Mouse (Mus musculus) lung, adult 2 months (tissue): ENCODE results near the gene Rasgef1a. TPM values are rescaled to one million over a fixed set of nuclear protein-coding genes. Genes with fewer than 3 reads are reported as not detected.
A peak's percentile ranks its signal among the peaks of the same experiment; 100 is the strongest.

Experiments
- DNase-seq: peaks from one replicate; pipeline ENCODE4 v3.0.0; 2022
- H3K4me1 ChIP-seq: fragments of 200-500 bp; 2 replicates; pipeline ENCODE4 v1.6.1; 2011; ENCODE audit warnings: low read length; ENCODE audit not compliant: control insufficient read depth, insufficient read depth
- H3K4me3 ChIP-seq: fragments of 200-500 bp; replicated peaks from 2 replicates; pipeline ENCODE3; 2011; ENCODE audit warnings: low read depth, mild to moderate bottlenecking, control low read depth, low read length; ENCODE audit errors: extremely low read depth
- CTCF ChIP-seq: fragments of 200-500 bp; IDR thresholded peaks from 2 replicates; pipeline ENCODE4 v1.5.1; 2011; ENCODE audit warnings: mild to moderate bottlenecking, low read length, control low read depth; ENCODE audit not compliant: insufficient read depth
- POLR2A ChIP-seq: fragments of 200-500 bp; IDR thresholded peaks from 2 replicates; pipeline ENCODE4 v1.6.1; 2011; ENCODE audit warnings: low read depth, mild to moderate bottlenecking, control low read depth, low read length, borderline replicate concordance; ENCODE audit errors: extremely low read depth
- WGBS: fragments of 180-500 bp; shearing (Covaris S2); methylation state at CpG from one replicate; pipeline ENCODE4 v1.1.7; 2018; 5-methylcytosine and 5-hydroxymethylcytosine counted together
- polyA plus RNA-seq: library from polyadenylated mRNA; depleted of rRNA; stranded (reverse); fragments of >200 nt; gene quantifications from 2 replicates; pipeline ENCODE4 v1.2.3, GENCODE M21; 2012

Rasgef1a gene
- polyA plus RNA-seq, 1 experiment, result 57.1 TPM

DNA sequence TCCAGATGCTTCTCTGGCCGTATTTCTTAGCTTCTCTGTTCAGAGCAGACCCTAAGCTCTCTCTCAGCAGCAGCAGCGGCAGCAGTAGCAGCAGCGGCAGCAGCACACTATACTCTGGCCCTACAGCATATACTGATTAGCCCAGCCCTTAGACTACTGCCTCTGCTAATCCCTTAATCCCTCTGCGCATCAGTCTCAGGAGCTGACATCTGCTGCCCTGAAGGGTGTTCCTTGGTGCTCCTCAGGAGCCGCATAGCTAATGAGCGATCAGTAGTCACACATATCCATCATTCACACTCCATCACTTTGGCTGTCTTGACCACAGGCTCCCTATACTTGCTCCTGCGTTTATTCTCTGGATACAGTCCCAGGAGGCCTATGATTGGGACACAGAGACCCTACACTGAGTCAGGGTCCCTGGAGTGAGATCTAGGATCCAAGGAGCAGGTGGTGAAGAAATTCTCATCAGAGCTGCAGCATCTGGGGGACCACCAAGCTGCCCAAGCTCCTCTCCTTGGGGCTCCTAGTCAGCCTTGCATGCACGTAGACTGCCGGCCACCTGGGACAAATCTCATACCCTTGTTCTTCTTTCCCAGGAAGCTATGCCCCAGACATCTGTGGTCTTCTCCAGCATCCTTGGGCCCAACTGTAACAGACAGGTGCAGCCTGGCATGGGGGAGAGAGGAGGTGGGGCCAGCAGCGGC lies 68.7 kb downstream of the Rasgef1a start:
- 75% methylated on average over 10 of the region's 10 CpGs for WGBS
- H3K4me1 ChIP-seq, result peaks cover 18% of the 10 kb centered on the region
- DNase-seq, result peak; percentile 1
- no peak for TF ChIP-seq CTCF
- TF ChIP-seq POLR2A, result no peak
- no peak overlapping the region for H3K4me3 ChIP-seq

DNA sequence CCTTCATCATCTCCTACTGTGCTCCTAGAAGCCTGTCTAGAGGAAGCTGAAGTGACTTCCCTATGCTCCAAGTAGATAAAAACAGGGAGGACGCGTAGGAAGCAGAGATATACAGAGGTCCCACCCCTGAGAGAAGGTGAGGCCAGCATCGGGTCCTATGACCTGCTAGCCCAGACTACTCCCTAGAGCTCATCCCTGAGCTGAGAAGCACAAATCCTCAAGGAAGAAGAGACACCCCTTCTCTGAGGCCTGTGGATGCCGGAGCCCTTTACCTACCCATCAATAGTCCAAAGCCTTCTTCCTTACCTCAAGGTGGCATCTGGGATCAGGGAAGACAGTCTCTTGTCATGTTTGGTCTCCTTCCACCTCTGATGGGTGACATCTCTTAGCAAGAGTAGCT lies 69.5 kb downstream of the Rasgef1a start:
- Histone ChIP-seq H3K4me3 (no peak overlapping the region), H3K4me1 (peaks cover 18% of the 10 kb centered on the region)
- TF ChIP-seq CTCF, result no peak
- no peak for TF ChIP-seq POLR2A
- WGBS, result 80% methylated on average over 4 of the region's 4 CpGs
- no peak for DNase-seq

DNA sequence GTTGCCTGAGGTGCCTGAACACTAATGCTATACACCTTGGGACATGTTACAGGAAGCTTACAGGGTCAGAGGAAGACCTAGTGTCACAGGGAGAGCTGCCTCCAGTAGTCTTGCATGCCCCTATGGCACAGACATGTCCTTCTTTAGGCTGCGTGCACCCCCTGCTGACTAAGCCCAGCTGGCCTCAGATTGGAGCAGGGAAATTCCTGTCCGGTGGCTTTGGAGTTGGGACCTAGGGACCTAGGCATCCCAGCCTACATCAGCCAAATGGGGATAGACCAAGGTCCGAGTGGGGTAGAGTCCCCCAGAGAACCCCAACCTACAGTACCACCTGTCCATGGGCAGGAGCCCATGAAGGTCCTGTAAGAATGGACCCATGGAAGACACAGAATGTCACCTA lies 71.1 kb downstream of the Rasgef1a start:
- 81% methylated on average over 3 of the region's 3 CpGs for WGBS
- TF ChIP-seq CTCF (no peak), POLR2A (no peak)
- Histone ChIP-seq H3K4me3 (no peak overlapping the region), H3K4me1 (peaks cover 9% of the 10 kb centered on the region)
- DNase-seq, result no peak

DNA sequence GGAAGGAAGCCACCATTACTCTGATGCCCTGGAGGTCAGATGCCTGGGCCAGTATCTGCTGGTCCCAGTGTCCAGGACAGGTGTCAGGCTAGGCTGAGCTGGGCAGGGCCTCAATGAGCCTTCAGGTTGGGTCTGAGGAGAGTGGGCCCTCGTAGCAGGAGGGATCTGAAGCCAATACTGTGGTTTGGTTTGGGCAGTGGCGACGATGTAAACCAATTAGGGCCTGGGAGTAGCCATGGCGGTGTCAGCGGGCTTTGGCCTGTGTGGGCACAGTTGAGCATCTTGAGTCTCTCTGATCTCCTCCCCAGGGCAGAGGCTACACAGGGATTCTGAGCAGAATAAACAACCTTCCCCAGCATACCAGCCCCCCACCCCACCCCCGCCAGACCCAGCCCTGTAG lies 72.4 kb downstream of the Rasgef1a start:
- H3K4me3 ChIP-seq, result no peak overlapping the region
- WGBS, result 64% methylated on average over 6 of the region's 6 CpGs
- TF ChIP-seq CTCF (no peak), POLR2A (no peak)
- peaks cover 3% of the 10 kb centered on the region; the same call in 1 of the 2 replicates for H3K4me1 ChIP-seq
- peak; percentile 2 for DNase-seq

DNA sequence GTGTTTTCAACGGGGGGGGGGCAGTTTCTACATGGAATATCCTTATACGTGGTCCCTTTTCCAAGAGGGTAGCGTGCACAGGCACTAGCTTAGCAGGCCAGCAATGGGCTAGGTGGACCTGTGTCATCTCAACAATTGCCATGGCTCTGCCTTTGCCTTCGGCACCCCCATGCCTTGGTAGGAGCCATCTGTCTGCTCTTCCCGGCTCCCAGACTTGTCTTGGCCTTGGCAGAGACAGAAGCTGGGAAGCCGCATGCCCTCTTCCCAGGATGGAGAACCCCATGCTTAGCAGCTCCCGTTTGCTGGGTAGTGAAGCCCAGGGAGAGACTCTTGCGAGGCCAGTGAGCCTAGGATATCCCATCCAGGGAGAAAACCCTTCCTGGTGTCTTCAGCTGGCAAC lies 73.4 kb downstream of the Rasgef1a start:
- no peaks in the 10 kb centered on the region for H3K4me1 ChIP-seq
- WGBS, result 88% methylated on average over 8 of the region's 8 CpGs
- DNase-seq, result no peak
- TF ChIP-seq CTCF (no peak), POLR2A (no peak)
- no peak overlapping the region for H3K4me3 ChIP-seq

DNA sequence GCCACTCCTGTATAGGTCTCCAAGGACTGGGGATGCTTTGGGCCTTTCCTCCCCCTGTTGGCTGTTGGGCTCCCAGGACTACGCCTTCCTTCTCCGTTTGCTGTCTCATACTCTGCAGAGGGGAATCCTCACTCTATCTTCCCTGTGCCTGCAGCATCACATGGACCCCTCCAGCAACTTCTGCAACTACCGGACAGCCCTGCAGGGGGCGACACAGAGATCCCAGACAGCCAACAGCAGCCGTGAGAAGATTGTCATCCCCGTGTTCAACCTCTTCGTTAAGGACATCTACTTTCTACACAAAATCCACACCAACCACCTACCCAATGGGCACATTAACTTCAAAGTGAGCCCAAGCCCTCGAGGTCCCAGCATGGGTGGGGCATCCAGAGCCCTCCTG lies 76.7 kb downstream of the Rasgef1a start:
- no peaks in the 10 kb centered on the region for H3K4me1 ChIP-seq
- WGBS, result 57% methylated on average over 8 of the region's 8 CpGs
- DNase-seq, result no peak
- TF ChIP-seq CTCF (peak; percentile 55), POLR2A (no peak)
- H3K4me3 ChIP-seq, result no peak overlapping the region

DNA sequence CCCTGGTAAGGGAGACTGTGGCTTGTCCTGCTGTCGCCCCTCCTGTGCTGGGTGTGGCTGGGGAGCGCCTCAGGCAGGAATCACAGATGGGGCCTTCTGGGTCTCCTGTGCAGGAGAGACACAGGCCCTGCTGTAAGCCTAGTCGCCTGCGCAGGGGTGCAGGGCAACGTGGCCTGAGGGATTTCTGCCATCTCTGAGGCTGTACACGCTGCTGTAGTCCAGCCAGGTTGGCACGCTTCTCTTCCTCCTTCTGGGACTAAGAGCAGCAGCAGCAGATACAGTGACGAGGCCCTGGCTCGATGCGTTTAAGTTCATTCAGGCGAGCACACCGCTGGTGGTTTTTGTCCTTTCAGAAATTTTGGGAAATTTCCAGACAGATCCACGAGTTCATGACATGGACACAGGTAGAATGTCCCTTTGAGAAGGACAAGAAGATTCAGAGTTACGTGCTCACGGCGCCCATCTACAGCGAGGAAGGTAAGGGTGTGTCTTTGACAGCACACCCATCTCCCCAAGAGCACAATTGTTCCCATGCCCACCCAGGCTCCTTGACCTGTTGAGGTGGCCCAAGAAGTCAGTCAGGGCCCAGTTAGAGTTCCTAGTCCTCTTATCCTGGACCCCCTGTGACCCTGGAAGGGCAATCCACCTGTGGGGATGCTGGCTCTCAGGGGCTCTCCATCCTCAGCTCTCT lies 77.7 kb downstream of the Rasgef1a start:
- 86% methylated on average over 17 of the region's 17 CpGs for WGBS

DNA sequence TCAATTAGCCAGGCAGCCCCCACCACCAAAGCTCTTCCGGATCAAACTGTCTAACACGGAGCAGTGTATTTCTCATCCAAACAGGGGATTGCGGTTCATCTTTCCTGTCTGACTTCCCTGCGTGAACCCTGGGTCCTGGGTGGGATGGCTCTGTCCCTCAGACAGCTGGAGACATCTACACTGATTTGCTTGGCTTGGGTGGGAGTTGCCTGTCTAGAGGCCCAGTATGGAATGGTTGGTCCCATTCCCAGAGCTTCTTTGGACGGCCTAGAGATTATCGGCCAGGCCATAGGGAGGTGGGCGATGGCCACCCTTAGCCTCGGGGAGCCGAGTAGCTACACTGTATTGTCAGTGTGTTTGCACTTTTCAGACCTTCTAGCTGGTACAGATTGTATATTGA lies 79.6 kb downstream of the Rasgef1a start:
- H3K4me3 ChIP-seq, result no peak overlapping the region
- TF ChIP-seq POLR2A (no peak), CTCF (no peak)
- DNase-seq, result no peak
- no peaks in the 10 kb centered on the region for H3K4me1 ChIP-seq
- 78% methylated on average over 9 of the region's 9 CpGs for WGBS

More for the DNA sequence above, 77.7 kb downstream of the Rasgef1a start:
- no peaks in the 10 kb centered on the region for H3K4me1 ChIP-seq
- no peak for TF ChIP-seq CTCF
- no peak for TF ChIP-seq POLR2A
- DNase-seq, result no peak
- no peak overlapping the region for H3K4me3 ChIP-seq

DNA sequence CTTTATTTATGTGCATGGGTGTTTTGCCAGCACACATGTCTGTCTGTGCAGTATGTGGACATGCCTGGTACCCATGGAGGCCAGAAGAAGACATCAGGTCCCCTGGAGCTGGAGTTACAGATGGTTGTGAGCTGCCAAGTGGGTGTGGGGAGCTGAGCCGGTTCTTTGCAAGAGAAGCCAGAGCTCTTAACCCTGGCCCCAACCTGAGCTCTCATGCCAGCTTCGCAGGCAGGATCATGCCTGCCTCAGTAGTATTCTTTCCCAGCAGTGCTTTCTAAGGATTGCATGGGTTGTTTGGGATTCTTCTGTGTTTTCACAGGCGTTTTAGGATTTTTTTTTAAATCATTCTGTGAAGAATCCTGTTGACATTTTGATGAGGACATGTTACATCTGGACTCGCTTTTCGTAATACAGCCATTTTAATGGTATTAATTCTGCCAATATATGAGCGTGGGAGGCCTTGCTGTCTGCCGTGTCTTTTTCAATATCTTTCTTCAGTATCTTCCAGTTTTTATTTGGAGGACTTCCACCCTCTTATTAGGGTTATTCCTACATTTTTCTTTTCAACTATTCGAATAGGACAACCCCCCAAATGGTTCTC lies 86.6 kb downstream of the Rasgef1a start:
- TF ChIP-seq CTCF (no peak), POLR2A (no peak)
- no peak for DNase-seq
- 62% methylated on average over 8 of the region's 8 CpGs for WGBS
- no peak overlapping the region for H3K4me3 ChIP-seq
- no peaks in the 10 kb centered on the region for H3K4me1 ChIP-seq
